Mouse (Mus musculus): Measurements from ENCODE around the gene Gnpda2.

The Gnpda2 gene

GRCm38 (mm10) chr5:69591640-69592461, at the start of gene Gnpda2:
Gene Gnpda2 (minus strand): TSS chr5:69592340.
- peak; percentile 81 to 85 for DNase-seq (ENCODE audit: low spot score in 2 of 2)

GRCm38 (mm10) chr5:69634766-69635165, 42.6 kb upstream of the Gnpda2 start:
- no peak for DNase-seq (ENCODE audit: low spot score in 2 of 2)

- peak in 1 of 2 experiments; percentile 16 for DNase-seq (ENCODE audit: low spot score in 2 of 2)
Observed at GRCm38 (mm10) chr5:69620899-69621298, 28.8 kb upstream of the Gnpda2 start.

GRCm38 (mm10) chr5:69613209-69613796, 21.2 kb upstream of the Gnpda2 start:
- DNase-seq (ENCODE audit: low spot score in 2 of 2) = no peak

- DNase-seq (ENCODE audit: low spot score in 2 of 2) = no peak
Observed at GRCm38 (mm10) chr5:69601027-69601426, 8.9 kb upstream of the Gnpda2 start.

GRCm38 (mm10) chr5:69557404-69557935, 34.7 kb downstream of the Gnpda2 start:
- DNase-seq (ENCODE audit: low spot score in 2 of 2) = no peak

- peak; percentile 92 to 94 for DNase-seq (ENCODE audit: low spot score in 2 of 2)
Observed at GRCm38 (mm10) chr5:69556628-69557403, 35.3 kb downstream of the Gnpda2 start, which contains the start of gene Guf1. Gene Guf1 (plus strand): TSS chr5:69556923.

- peak in 1 of 2 experiments; percentile 12 for DNase-seq (ENCODE audit: low spot score in 2 of 2)
Observed at GRCm38 (mm10) chr5:69542489-69542888, 49.7 kb downstream of the Gnpda2 start, which contains the start of gene Yipf7. Gene Yipf7 (minus strand): TSS chr5:69542648.

- no peak for DNase-seq (ENCODE audit: low spot score in 2 of 2)
Observed at GRCm38 (mm10) chr5:69541680-69542079, 50.5 kb downstream of the Gnpda2 start.

- DNase-seq (ENCODE audit: low spot score in 2 of 2) = no peak
Observed at GRCm38 (mm10) chr5:69523944-69524343, 68.2 kb downstream of the Gnpda2 start.
